Mouse (Mus musculus) intestine, postnatal 0 days (tissue): Measurements from ENCODE around the gene Krtap16-3. TPM values are rescaled to one million over a fixed set of nuclear protein-coding genes. Genes with fewer than 3 reads are reported as not detected.
A peak's percentile ranks its signal among the peaks of the same experiment; 100 is the strongest.

Source experiments
- ATAC-seq: fragments of 200-750 bp; cut with Nextera tagmentation; 2 replicates; pipeline ENCODE4 v1.8.0; 2017; ENCODE audit warnings: mild to moderate bottlenecking, moderate TSS enrichment, moderate library complexity
- H3K27ac ChIP-seq: fragments of 300-500 bp; sonication (generic); 2 replicates; pipeline ENCODE4 v1.5.1; 2014; ENCODE audit warnings: mild to moderate bottlenecking, low read depth, low read length, moderate library complexity
- H3K27me3 ChIP-seq: fragments of 300-500 bp; sonication (generic); replicated peaks from 2 replicates; pipeline ENCODE4 v1.6.1; 2014; ENCODE audit warnings: low read length, mixed read lengths; ENCODE audit not compliant: control insufficient read depth, insufficient read depth
- H3K36me3 ChIP-seq: fragments of 300-500 bp; sonication (generic); 2 replicates; pipeline ENCODE4 v1.6.1; 2014; ENCODE audit warnings: mild to moderate bottlenecking, moderate library complexity; ENCODE audit not compliant: control insufficient read depth, insufficient read depth
- H3K4me1 ChIP-seq: fragments of 300-500 bp; sonication (generic); replicated peaks from 2 replicates; pipeline ENCODE4 v1.6.1; 2014; ENCODE audit warnings: antibody characterized with exemption, low read length, mixed read lengths; ENCODE audit not compliant: control insufficient read depth, insufficient read depth
- H3K4me2 ChIP-seq: fragments of 300-500 bp; sonication (generic); replicated peaks from 2 replicates; pipeline ENCODE4 v1.6.1; 2014; ENCODE audit warnings: low read depth, mild to moderate bottlenecking, moderate library complexity
- H3K4me3 ChIP-seq: fragments of 300-500 bp; sonication (generic); 2 replicates; pipeline ENCODE4 v1.5.1; 2014; ENCODE audit warnings: low read depth, low read length
- H3K9ac ChIP-seq: fragments of 300-500 bp; sonication (generic); 2 replicates; pipeline ENCODE4 v1.6.1; 2014; ENCODE audit warnings: mild to moderate bottlenecking, low read depth, low read length
- H3K9me3 ChIP-seq: fragments of 300-500 bp; sonication (generic); 2 replicates; pipeline ENCODE4 v1.6.1; 2016; ENCODE audit warnings: mixed run types; ENCODE audit not compliant: control insufficient read depth
- CTCF ChIP-seq: sonication (generic); IDR thresholded peaks from 2 replicates; pipeline ENCODE4 v1.5.1; 2016; ENCODE audit warnings: low read depth, mild to moderate bottlenecking, control low read depth, antibody characterized with exemption, moderate library complexity
- WGBS: fragments of 180-500 bp; shearing (Covaris S2); extraction: QIAGEN DNeasy Blood & Tissue Kit; methylation state at CpG from one replicate; pipeline ENCODE4 v1.1.7; 2014; 5-methylcytosine and 5-hydroxymethylcytosine counted together
- polyA plus RNA-seq: library from polyadenylated mRNA; unstranded; fragments of >200 nt; fragmentation: Nextera tagmentation; extraction: Ambion mirVana; gene quantifications from 2 replicates; pipeline ENCODE4 v1.2.1, GENCODE M21; 2015

The Krtap16-3 gene
- polyA plus RNA-seq: not detected in 2 replicates

DNA sequence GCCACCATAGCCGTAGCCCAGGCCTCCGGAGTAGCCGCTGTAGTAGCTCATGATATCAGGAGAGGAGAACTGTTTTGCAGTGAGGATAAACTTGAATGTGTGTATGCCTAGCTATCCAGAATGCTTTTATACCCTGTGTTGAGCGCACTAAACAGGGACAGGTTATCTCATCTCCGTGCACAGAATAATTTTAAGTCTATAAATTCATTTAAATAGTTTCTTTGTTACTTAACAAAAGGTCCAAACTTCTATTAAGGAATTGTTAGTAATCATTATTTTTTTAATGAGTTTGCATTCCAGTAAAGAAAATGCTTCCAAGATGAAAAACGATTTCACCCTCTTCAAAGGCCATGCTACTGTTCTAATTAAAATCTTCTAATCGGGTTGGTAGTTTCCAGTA, at the start of gene Krtap16-3:
Krtap16-3 (minus strand) TSS at position 101 of the 400 bp plus-strand sequence.
- Histone ChIP-seq H3K36me3 (no peaks in the 10 kb centered on the region), H3K4me1 (no peaks in the 10 kb centered on the region), H3K27ac (no peak within 1 kb of the TSS), H3K9me3 (no peaks in the 10 kb centered on the region), H3K9ac (no peak within 1 kb of the TSS), H3K27me3 (no peaks in the 10 kb centered on the region), H3K4me3 (no peak within 1 kb of the TSS), H3K4me2 (no peak within 1 kb of the TSS)
- no peak for TF ChIP-seq CTCF
- WGBS: 92% methylated on average over 7 of the region's 7 CpGs
- no peak for ATAC-seq

DNA sequence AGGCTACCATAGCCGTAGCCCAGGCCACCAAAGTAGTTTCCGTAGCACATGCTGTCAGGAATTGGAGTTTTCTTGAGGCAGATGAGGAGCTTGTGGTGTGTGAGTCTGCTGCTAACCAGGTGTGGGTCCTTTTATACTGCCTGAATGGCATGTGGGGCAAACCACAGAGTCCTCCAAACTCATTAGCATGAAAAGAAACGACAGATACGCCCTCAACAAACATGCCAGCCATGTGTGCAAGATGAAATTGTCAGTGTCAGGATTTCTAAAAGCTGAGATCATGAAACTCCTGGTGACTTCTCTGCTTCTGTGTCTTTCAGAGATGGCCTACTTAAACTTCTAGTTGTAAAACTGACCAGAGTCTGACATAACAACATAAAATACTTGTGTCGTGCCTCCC, 48.0 kb upstream of the Krtap16-3 start, which contains the start of gene Krtap22-2:
Krtap22-2 (minus strand) TSS at position 101 of the 400 bp plus-strand sequence.
- 85% methylated on average over 5 of the region's 5 CpGs for WGBS
- no peaks in the 10 kb centered on the region for H3K27me3 ChIP-seq
- H3K4me3 ChIP-seq: no peak within 1 kb of the TSS
- H3K9me3 ChIP-seq: no peaks in the 10 kb centered on the region
- no peaks in the 10 kb centered on the region for H3K36me3 ChIP-seq
- H3K9ac ChIP-seq: no peak within 1 kb of the TSS
- H3K27ac ChIP-seq: no peak within 1 kb of the TSS
- no peak for TF ChIP-seq CTCF
- no peak for ATAC-seq
- H3K4me2 ChIP-seq: no peak within 1 kb of the TSS
- H3K4me1 ChIP-seq: no peaks in the 10 kb centered on the region

DNA sequence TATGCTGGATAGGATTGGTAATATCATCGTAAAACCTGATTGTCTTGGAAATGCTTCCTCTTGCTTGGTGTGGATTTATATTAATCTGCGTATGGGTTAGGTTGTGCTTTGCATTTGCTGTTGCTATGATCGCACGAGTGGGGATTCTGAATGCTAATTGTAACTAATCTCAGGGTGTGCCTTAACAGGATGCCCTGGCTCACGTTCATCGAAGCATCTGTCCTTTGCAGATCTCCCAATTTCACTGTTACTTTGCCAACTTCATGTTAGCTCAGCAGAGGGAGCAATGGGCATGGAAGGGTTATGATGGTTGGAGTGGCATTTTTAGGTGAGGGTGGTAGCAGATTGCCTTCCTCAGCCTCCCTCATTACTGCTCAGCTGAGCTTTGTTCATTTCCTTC, 21.6 kb downstream of the Krtap16-3 start:
- ATAC-seq: no peak
- 87% methylated on average over 6 of the region's 6 CpGs for WGBS
- Histone ChIP-seq H3K27me3 (no peaks in the 10 kb centered on the region), H3K9me3 (no peaks in the 10 kb centered on the region), H3K4me3 (no peak overlapping the region), H3K9ac (no peak overlapping the region), H3K4me1 (no peaks in the 10 kb centered on the region), H3K4me2 (no peak overlapping the region), H3K36me3 (no peaks in the 10 kb centered on the region), H3K27ac (no peak overlapping the region)
- no peak for TF ChIP-seq CTCF

DNA sequence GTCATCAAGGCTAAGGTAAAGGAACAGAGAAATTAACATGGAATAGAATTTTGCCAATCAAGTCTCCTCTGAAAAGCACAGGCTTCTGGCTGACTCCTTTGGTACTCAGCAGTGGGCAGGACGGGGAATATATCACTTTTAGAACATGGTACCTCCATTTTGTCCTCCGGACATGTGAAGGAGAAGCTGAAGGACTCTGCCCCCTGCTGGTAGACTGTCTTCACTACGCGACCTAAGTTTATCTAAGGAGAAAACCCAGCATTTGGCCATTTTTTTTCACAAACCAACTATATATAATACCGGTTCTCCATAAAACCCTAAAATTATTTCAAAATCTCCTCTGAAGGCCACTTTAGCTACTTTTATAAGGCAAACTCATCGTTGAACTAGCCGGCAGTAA, 24.4 kb downstream of the Krtap16-3 start:
- 68% methylated on average over 7 of the region's 7 CpGs for WGBS
- Histone ChIP-seq H3K9ac (no peak overlapping the region), H3K27me3 (no peaks in the 10 kb centered on the region), H3K36me3 (no peaks in the 10 kb centered on the region), H3K4me1 (no peaks in the 10 kb centered on the region), H3K9me3 (no peaks in the 10 kb centered on the region), H3K27ac (no peak overlapping the region), H3K4me2 (no peak overlapping the region), H3K4me3 (no peak overlapping the region)
- peak; percentile 57 for TF ChIP-seq CTCF
- ATAC-seq: no peak

DNA sequence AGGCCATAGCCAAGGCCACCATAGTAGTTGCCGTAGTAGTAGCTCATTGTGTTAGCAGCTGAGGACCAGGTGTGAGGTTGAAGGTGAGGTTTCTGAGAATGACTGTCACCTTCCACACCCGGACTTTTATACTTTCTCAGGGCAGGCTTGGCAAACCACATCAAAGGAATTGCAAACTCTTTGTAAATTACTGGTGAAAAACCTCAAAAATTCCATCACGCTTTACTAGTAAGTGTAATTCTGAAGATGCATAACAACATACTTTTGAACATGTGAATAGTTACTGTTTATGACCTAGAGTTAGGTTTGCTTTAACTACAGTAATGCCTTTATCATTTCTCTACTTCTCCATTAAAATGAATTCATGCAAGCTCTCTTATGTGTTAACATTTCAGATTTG, 30.5 kb downstream of the Krtap16-3 start, which contains the start of gene Krtap19-9b:
Krtap19-9b (minus strand) TSS at position 101 of the 400 bp plus-strand sequence.
- H3K4me1 ChIP-seq: no peaks in the 10 kb centered on the region
- no peak for ATAC-seq
- 83% methylated on average over 3 of the region's 3 CpGs for WGBS

More for the DNA sequence above, 30.5 kb downstream of the Krtap16-3 start, which contains the start of gene Krtap19-9b:
- H3K9me3 ChIP-seq: no peaks in the 10 kb centered on the region
- H3K27me3 ChIP-seq: no peaks in the 10 kb centered on the region
- H3K9ac ChIP-seq: no peak within 1 kb of the TSS
- no peak within 1 kb of the TSS for H3K4me3 ChIP-seq
- H3K36me3 ChIP-seq: no peaks in the 10 kb centered on the region
- TF ChIP-seq CTCF: no peak
- H3K4me2 ChIP-seq: no peak within 1 kb of the TSS
- H3K27ac ChIP-seq: no peak within 1 kb of the TSS

Other genes starting within 250 kb of the Krtap16-3 start
- not detected in 2 replicates for gene Krtap13-1, start 234.0 kb downstream of the Krtap16-3 start, polyA plus RNA-seq
- gene Krtap13, start 211.2 kb downstream of the Krtap16-3 start, polyA plus RNA-seq: not detected in 2 replicates
- gene 2310034C09Rik, start 204.0 kb downstream of the Krtap16-3 start, polyA plus RNA-seq: not detected in 2 replicates
- not detected in 2 replicates for gene 2310057N15Rik, start 188.7 kb downstream of the Krtap16-3 start, polyA plus RNA-seq
- gene Gm5965, start 185.0 kb downstream of the Krtap16-3 start, polyA plus RNA-seq: not detected in 2 replicates
- not detected in 2 replicates for gene Gm20741, start 150.7 kb downstream of the Krtap16-3 start, polyA plus RNA-seq
- gene Krtap15, start 142.7 kb downstream of the Krtap16-3 start, polyA plus RNA-seq: not detected in 2 replicates
- gene Krtap14, start 136.7 kb downstream of the Krtap16-3 start, polyA plus RNA-seq: not detected in 2 replicates
- not detected in 2 replicates for gene Krtap19-1, start 93.5 kb downstream of the Krtap16-3 start, polyA plus RNA-seq
- gene Krtap19-2, start 88.6 kb downstream of the Krtap16-3 start, polyA plus RNA-seq: not detected in 2 replicates
- not detected in 2 replicates for gene Krtap19-3, start 84.8 kb downstream of the Krtap16-3 start, polyA plus RNA-seq
- gene Krtap19-4, start 77.8 kb downstream of the Krtap16-3 start, polyA plus RNA-seq: not detected in 2 replicates
- gene Krtap19-5, start 66.4 kb downstream of the Krtap16-3 start, polyA plus RNA-seq: not detected in 2 replicates
- gene Krtap19-9b, start 30.6 kb downstream of the Krtap16-3 start, polyA plus RNA-seq: not detected in 2 replicates
- gene Krtap22-2, start 47.9 kb upstream of the Krtap16-3 start, polyA plus RNA-seq: not detected in 2 replicates
- gene Gm10229, start 52.4 kb upstream of the Krtap16-3 start, polyA plus RNA-seq: not detected in 2 replicates
- gene Krtap6-1, start 68.8 kb upstream of the Krtap16-3 start, polyA plus RNA-seq: not detected in 2 replicates
- gene Gm10228, start 78.6 kb upstream of the Krtap16-3 start, polyA plus RNA-seq: not detected in 2 replicates
- not detected in 2 replicates for gene Krtap6-5, start 85.0 kb upstream of the Krtap16-3 start, polyA plus RNA-seq
- not detected in 2 replicates for gene 1110025L11Rik, start 101.1 kb upstream of the Krtap16-3 start, polyA plus RNA-seq
- gene Krtap6-3, start 121.1 kb upstream of the Krtap16-3 start, polyA plus RNA-seq: not detected in 2 replicates
- gene Gm6358, start 178.0 kb upstream of the Krtap16-3 start, polyA plus RNA-seq: not detected in 2 replicates
- gene Gm10061, start 188.2 kb upstream of the Krtap16-3 start, polyA plus RNA-seq: not detected in 2 replicates
- not detected in 2 replicates for gene Gm9789, start 195.1 kb upstream of the Krtap16-3 start, polyA plus RNA-seq
- not detected in 2 replicates for gene Gm7735, start 206.6 kb upstream of the Krtap16-3 start, polyA plus RNA-seq
- not detected in 2 replicates for gene 1110057P08Rik, start 211.9 kb upstream of the Krtap16-3 start, polyA plus RNA-seq
- gene Krtap20-2, start 243.0 kb upstream of the Krtap16-3 start, polyA plus RNA-seq: not detected in 2 replicates